Mouse (Mus musculus) ES-Bruce4 (cell line): ENCODE data around the gene Ccdc88c.

Source experiments
- CTCF ChIP-seq: IDR thresholded peaks from one replicate; pipeline ENCODE4 v1.8.1; 2011; ENCODE audit warnings: low read depth, low read length
- EP300 ChIP-seq: IDR thresholded peaks from 2 replicates; pipeline ENCODE4 v1.6.1; 2011; ENCODE audit warnings: low read depth, low read length; ENCODE audit not compliant: insufficient read depth
- POLR2A ChIP-seq: IDR thresholded peaks from one replicate; pipeline ENCODE4 v1.8.1; 2011; ENCODE audit warnings: low read length; ENCODE audit not compliant: insufficient read depth

DNA sequence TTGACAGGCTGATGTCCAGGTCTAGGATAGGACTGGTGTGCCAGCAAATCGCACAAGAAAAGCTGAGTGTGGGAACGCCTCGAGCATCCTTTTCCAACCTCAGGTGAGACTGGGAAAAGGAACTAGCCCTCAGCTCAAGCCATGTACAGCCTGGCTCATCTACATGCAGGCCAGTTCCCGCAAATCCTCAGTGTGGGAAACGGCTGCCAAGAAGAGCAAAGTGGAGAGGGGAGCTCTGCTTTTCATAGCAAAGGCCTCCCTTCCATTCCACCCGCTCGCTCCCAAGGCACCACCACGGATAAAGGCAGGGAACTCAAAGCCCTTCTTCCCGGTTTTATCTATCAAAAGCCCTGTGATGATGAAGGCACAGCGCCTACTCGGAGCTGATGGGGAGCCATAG is 5.7 kb downstream of the Ccdc88c start:
- TF ChIP-seq EP300 = no peak
- TF ChIP-seq CTCF = no peak
- no peak for TF ChIP-seq POLR2A
